Mouse (Mus musculus) liver, embryonic 16.5 days (tissue): ENCODE results near the gene Chst12. TPM values are rescaled to one million over a fixed set of nuclear protein-coding genes. Genes with fewer than 3 reads are reported as not detected.
A peak's percentile ranks its signal among the peaks of the same experiment; 100 is the strongest.
"Not testable (repeated sequence)": the region's sequence is repeated elsewhere in the genome, so short reads cannot be mapped to it uniquely, and the experiment has no call there.

Experiments
- ATAC-seq: fragments of 200-750 bp; cut with Nextera tagmentation; 2 replicates; pipeline ENCODE4 v1.8.0; 2017; ENCODE audit warnings: low read depth, mild to moderate bottlenecking, moderate number of reproducible peaks, moderate library complexity
- H3K27ac ChIP-seq: fragments of 300-500 bp; sonication (generic); 2 replicates; pipeline ENCODE4 v1.5.1; 2014; ENCODE audit warnings: mild to moderate bottlenecking, low read length
- H3K27me3 ChIP-seq: fragments of 300-500 bp; sonication (generic); 2 replicates; pipeline ENCODE4 v1.6.1; 2014; ENCODE audit warnings: low read depth, low read length, mixed read lengths; ENCODE audit not compliant: control insufficient read depth, insufficient read depth
- H3K36me3 ChIP-seq: fragments of 300-500 bp; sonication (generic); 2 replicates; pipeline ENCODE4 v1.6.1; 2014; ENCODE audit warnings: mild to moderate bottlenecking; ENCODE audit not compliant: control insufficient read depth, insufficient read depth
- H3K4me1 ChIP-seq: fragments of 300-500 bp; sonication (generic); 2 replicates; pipeline ENCODE4 v1.6.1; 2014; ENCODE audit warnings: low read depth, low read length, mixed read lengths; ENCODE audit not compliant: control insufficient read depth
- H3K4me2 ChIP-seq: fragments of 300-500 bp; sonication (generic); 2 replicates; pipeline ENCODE4 v1.6.1; 2014; ENCODE audit warnings: low read depth, low read length, mixed read lengths
- H3K4me3 ChIP-seq: fragments of 300-500 bp; sonication (generic); 2 replicates; pipeline ENCODE4 v1.5.1; 2014; ENCODE audit warnings: low read depth, mild to moderate bottlenecking, low read length
- H3K9ac ChIP-seq: fragments of 300-500 bp; sonication (generic); 2 replicates; pipeline ENCODE4 v1.6.1; 2014; ENCODE audit warnings: low read depth, low read length
- H3K9me3 ChIP-seq: fragments of 300-500 bp; sonication (generic); replicated peaks from 2 replicates; pipeline ENCODE4 v1.6.1; 2016; ENCODE audit warnings: low read length; ENCODE audit not compliant: control insufficient read depth
- whole genome bisulfite sequencing: fragments of 180-500 bp; shearing (Covaris S2); extraction: QIAGEN DNeasy Blood & Tissue Kit; methylation state at CpG from one replicate; pipeline ENCODE4 v1.1.7; 2014; ENCODE audit not compliant: insufficient replicate concordance; 5-methylcytosine and 5-hydroxymethylcytosine counted together
- polyA plus RNA-seq: library from polyadenylated mRNA; unstranded; fragments of >200 nt; fragmentation: Nextera tagmentation; extraction: Ambion mirVana; gene quantifications from 2 replicates; pipeline ENCODE4 v1.2.1, GENCODE M21; 2015

The Chst12 gene
- polyA plus RNA-seq, 1 experiment from 2014 or later: 8.6 TPM

GRCm38 (mm10) chr5:140500736-140501135, 4.6 kb upstream of the Chst12 start:
- ATAC-seq: no peak

GRCm38 (mm10) chr5:140501982-140502836, 3.1 kb upstream of the Chst12 start:
- H3K9ac ChIP-seq: peak overlapping the region; percentile 48
- H3K4me3 ChIP-seq: peak overlapping the region; percentile 37
- no peaks in the 10 kb centered on the region for H3K27me3 ChIP-seq
- H3K27ac ChIP-seq: peak overlapping the region; percentile 21
- H3K4me1 ChIP-seq: peaks cover 35% of the 10 kb centered on the region
- H3K36me3 ChIP-seq: no peaks in the 10 kb centered on the region
- ATAC-seq: no peak
- 10% methylated on average over 14 of the region's 14 CpGs for WGBS
- no peaks in the 10 kb centered on the region for H3K9me3 ChIP-seq
- H3K4me2 ChIP-seq: peak overlapping the region; percentile 42

More at GRCm38 (mm10) chr5:140500736-140501135, 4.6 kb upstream of the Chst12 start:
- H3K27me3 ChIP-seq: no peaks in the 10 kb centered on the region
- 19% methylated on average over 6 of the region's 6 CpGs for WGBS
- no peak overlapping the region for H3K4me2 ChIP-seq
- no peak overlapping the region for H3K27ac ChIP-seq
- H3K9me3 ChIP-seq: no peaks in the 10 kb centered on the region
- no peaks in the 10 kb centered on the region for H3K36me3 ChIP-seq
- H3K4me3 ChIP-seq: no peak overlapping the region
- peaks cover 28% of the 10 kb centered on the region for H3K4me1 ChIP-seq
- no peak overlapping the region for H3K9ac ChIP-seq

- peak overlapping the region; percentile 37 for H3K4me3 ChIP-seq
- H3K4me1 ChIP-seq: peaks cover 42% of the 10 kb centered on the region
- H3K4me2 ChIP-seq: peak overlapping the region; percentile 42
- ATAC-seq, H3K27me3 ChIP-seq, H3K36me3 ChIP-seq, H3K9me3 ChIP-seq: not testable (repeated sequence)
- peak overlapping the region; percentile 21; the same call in 1 of the 2 replicates for H3K27ac ChIP-seq
- peak overlapping the region; percentile 48 for H3K9ac ChIP-seq
- WGBS: under 1% methylated on average over 12 of the region's 12 CpGs
Observed at GRCm38 (mm10) chr5:140502925-140503324, 2.4 kb upstream of the Chst12 start.

GRCm38 (mm10) chr5:140506096-140506794, 895 bp downstream of the Chst12 start:
- H3K4me1 ChIP-seq: peaks cover 53% of the 10 kb centered on the region
- H3K9me3 ChIP-seq: no peaks in the 10 kb centered on the region
- peak overlapping the region; percentile 70 for H3K27ac ChIP-seq
- H3K36me3 ChIP-seq: no peaks in the 10 kb centered on the region
- H3K4me3 ChIP-seq: peak overlapping the region; percentile 66
- 17% methylated on average over 22 of the region's 22 CpGs for WGBS
- H3K9ac ChIP-seq: peak overlapping the region; percentile 50
- peak overlapping the region; percentile 84 for H3K4me2 ChIP-seq
- no peaks in the 10 kb centered on the region for H3K27me3 ChIP-seq
- no peak for ATAC-seq

- no peaks in the 10 kb centered on the region for H3K27me3 ChIP-seq
- H3K4me1 ChIP-seq: peaks cover 47% of the 10 kb centered on the region
- no peaks in the 10 kb centered on the region for H3K36me3 ChIP-seq
- 43% methylated on average over 14 of the region's 14 CpGs for WGBS
- no peak for ATAC-seq
- H3K27ac ChIP-seq: peak overlapping the region; percentile 51
- peak overlapping the region; percentile 84 for H3K4me2 ChIP-seq
- H3K4me3 ChIP-seq: peak overlapping the region; percentile 20
- H3K9me3 ChIP-seq: no peaks in the 10 kb centered on the region
- no peak overlapping the region for H3K9ac ChIP-seq
Observed at GRCm38 (mm10) chr5:140507466-140508208, 2.3 kb downstream of the Chst12 start.

- WGBS: 11% methylated on average over 8 of the region's 8 CpGs
- H3K9ac ChIP-seq: peak overlapping the region; percentile 17; the same call in 1 of the 2 replicates
Observed at GRCm38 (mm10) chr5:140508686-140509085, 3.3 kb downstream of the Chst12 start.

GRCm38 (mm10) chr5:140509204-140509603, 3.9 kb downstream of the Chst12 start:
- 36% methylated on average over 9 of the region's 9 CpGs for WGBS
- Histone ChIP-seq H3K4me2 (peak overlapping the region; percentile 36), H3K4me3 (no peak overlapping the region; the same call in 1 of the 2 replicates), H3K27me3 (no peaks in the 10 kb centered on the region), H3K9me3 (no peaks in the 10 kb centered on the region), H3K4me1 (peaks cover 40% of the 10 kb centered on the region), H3K36me3 (no peaks in the 10 kb centered on the region), H3K27ac (peak overlapping the region; percentile 52), H3K9ac (peak overlapping the region; percentile 17; the same call in 1 of the 2 replicates)
- ATAC-seq: no peak

More at GRCm38 (mm10) chr5:140508686-140509085, 3.3 kb downstream of the Chst12 start:
- Histone ChIP-seq H3K4me1 (peaks cover 38% of the 10 kb centered on the region), H3K4me3 (no peak overlapping the region; the same call in 1 of the 2 replicates), H3K36me3 (no peaks in the 10 kb centered on the region), H3K9me3 (no peaks in the 10 kb centered on the region), H3K4me2 (peak overlapping the region; percentile 36), H3K27ac (peak overlapping the region; percentile 52), H3K27me3 (no peaks in the 10 kb centered on the region)
- ATAC-seq: no peak

GRCm38 (mm10) chr5:140510012-140511000, 5.0 kb downstream of the Chst12 start:
- ATAC-seq: no peak
- no peak overlapping the region for H3K9ac ChIP-seq
- H3K4me2 ChIP-seq: no peak overlapping the region
- H3K36me3 ChIP-seq: no peaks in the 10 kb centered on the region
- 65% methylated on average over 27 of the region's 27 CpGs for WGBS
- no peaks in the 10 kb centered on the region for H3K9me3 ChIP-seq
- no peak overlapping the region for H3K4me3 ChIP-seq
- H3K27ac ChIP-seq: peak overlapping the region; percentile 29; the same call in 1 of the 2 replicates
- H3K4me1 ChIP-seq: peaks cover 41% of the 10 kb centered on the region
- no peaks in the 10 kb centered on the region for H3K27me3 ChIP-seq
